Mouse (Mus musculus) heart, adult 2 months (tissue): ENCODE results near the gene Vstm2l.

ENCODE experiments used
- CTCF ChIP-seq: fragments of 200-600 bp; IDR thresholded peaks from 2 replicates; pipeline ENCODE4 v1.8.1; 2022; ENCODE audit warnings: antibody characterized with exemption, mild to moderate bottlenecking, moderate library complexity
- POLR2A ChIP-seq: fragments of 200-500 bp; IDR thresholded peaks from 2 replicates; pipeline ENCODE4 v1.6.1; 2011; ENCODE audit warnings: mild to moderate bottlenecking, low read depth, low read length, control low read depth; ENCODE audit not compliant: insufficient read depth

- TF ChIP-seq CTCF (no peak), POLR2A (no peak)
Observed at GRCm38 (mm10) chr2:157967856-157968255, 53.4 kb downstream of the Vstm2l start.
